Mouse (Mus musculus) left cerebral cortex, adult 2 months (tissue): ENCODE measurements at regions not wholly inside any gene's neighbourhood (a gene's known extent, or its start where the extent isn't known, plus 50 kb on each side); places are given as distances from the start of the nearest gene placed in this dataset.

Experiments used
- DNase-seq, 2 experiments: peaks; one replicate each; pipeline ENCODE4 v3.0.0; 2021 to 2022; ENCODE audit warnings: low spot score in 2 of 2, mixed read lengths in 1 of 2; ENCODE audit errors: extremely low spot score in 1 of 2
- H3K27ac ChIP-seq: fragments of 200-600 bp; 2 replicates; pipeline ENCODE4 v1.8.1; 2022
- H3K4me3 ChIP-seq: fragments of 200-600 bp; 2 replicates; pipeline ENCODE4 v1.8.1; 2022
- CTCF ChIP-seq: fragments of 200-600 bp; IDR thresholded peaks from 2 replicates; pipeline ENCODE4 v1.8.1; 2022; ENCODE audit warnings: antibody characterized with exemption, mild to moderate bottlenecking, moderate library complexity
- intact Hi-C: fragments of 180-260 bp; cut with DNase I; formaldehyde crosslinking; loops from one replicate; pipeline ENCODE4 v1.15.1; 2025

DNA sequence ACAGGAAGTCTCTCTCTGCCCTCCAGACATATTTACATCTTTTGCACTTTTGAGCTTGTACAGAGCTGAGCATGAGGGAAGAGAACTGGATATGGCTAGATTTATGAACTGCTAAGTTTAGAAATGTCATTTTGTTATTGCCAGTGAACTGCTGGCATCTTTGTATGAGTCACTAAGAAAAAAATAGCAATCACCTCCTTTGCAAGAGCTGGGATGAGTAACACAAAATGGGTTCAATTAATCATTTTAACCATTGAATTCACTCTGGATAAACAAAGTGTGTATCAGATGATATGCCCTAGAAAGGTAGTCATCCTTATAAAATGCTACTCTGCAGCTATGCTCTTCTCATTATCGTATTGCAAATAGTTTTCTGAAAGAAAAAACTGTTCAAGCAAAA, 214.7 kb upstream of the Zfp352 start:
- TF ChIP-seq CTCF = no peak
- DNase-seq = no peak
- Histone ChIP-seq H3K4me3 (no peak overlapping the region), H3K27ac (no peak overlapping the region)
- intact Hi-C loops = no loop called here

DNA sequence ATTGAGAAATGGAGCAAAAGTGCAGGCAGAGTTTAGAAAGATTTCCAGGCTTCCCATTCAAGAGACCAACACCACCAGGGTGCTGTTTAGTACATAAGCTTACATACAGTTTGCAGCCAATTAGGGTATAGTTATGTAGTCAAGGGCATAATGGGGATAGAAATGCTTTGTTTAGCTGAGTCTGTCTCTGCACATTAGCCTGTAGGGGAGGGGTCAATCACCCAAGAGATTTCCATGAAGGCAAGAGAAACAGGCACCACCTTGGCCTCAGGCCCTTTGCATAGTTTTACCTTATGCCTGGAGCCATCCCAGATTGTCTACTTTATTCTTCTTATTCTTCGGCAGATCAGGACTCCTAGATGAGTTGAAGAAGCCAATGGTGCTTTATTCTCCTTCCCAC, 205.9 kb upstream of the Zfp352 start:
- Histone ChIP-seq H3K4me3 (no peak overlapping the region), H3K27ac (no peak overlapping the region)
- no peak for DNase-seq
- TF ChIP-seq CTCF = no peak
- intact Hi-C loops = no loop called here

- Histone ChIP-seq H3K4me3 (no peak overlapping the region), H3K27ac (no peak overlapping the region)
- TF ChIP-seq CTCF = no peak
- intact Hi-C loops = no loop called here
- no peak for DNase-seq
Observed at GRCm38 (mm10) chr4:90014203-90014602, 204.4 kb upstream of the Zfp352 start.
